Mouse (Mus musculus) ZHBTc4 (cell line): Measurements from ENCODE around the gene Cadm3.
"Not testable (repeated sequence)": the region's sequence is repeated elsewhere in the genome, so short reads cannot be mapped to it uniquely, and the experiment has no call there.

Experiments
- DNase-seq: peaks from one replicate; pipeline ENCODE4 v3.0.0-alpha.2; 2011; ENCODE audit warnings: low read depth, low spot score

The Cadm3 gene

DNA sequence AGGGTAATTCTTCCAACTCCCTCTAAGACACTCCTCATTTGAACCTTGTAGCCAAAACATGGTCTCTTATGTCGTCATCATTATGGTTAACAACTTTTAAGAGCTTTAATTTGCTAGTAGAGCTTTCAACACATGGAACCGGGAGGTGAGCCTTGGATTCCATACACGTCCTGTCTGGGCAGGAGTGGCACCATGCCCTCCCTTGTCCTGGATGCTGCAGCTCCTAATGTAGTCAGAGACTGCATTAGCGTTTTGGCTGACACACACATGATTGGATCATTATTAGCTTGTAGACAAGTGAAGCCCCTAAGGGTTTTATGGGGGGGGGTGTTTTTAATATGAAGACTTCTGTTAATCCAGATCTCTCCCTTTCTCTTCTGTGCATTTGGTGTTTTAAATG, 42.5 kb downstream of the Cadm3 start:
- no peak for DNase-seq

DNA sequence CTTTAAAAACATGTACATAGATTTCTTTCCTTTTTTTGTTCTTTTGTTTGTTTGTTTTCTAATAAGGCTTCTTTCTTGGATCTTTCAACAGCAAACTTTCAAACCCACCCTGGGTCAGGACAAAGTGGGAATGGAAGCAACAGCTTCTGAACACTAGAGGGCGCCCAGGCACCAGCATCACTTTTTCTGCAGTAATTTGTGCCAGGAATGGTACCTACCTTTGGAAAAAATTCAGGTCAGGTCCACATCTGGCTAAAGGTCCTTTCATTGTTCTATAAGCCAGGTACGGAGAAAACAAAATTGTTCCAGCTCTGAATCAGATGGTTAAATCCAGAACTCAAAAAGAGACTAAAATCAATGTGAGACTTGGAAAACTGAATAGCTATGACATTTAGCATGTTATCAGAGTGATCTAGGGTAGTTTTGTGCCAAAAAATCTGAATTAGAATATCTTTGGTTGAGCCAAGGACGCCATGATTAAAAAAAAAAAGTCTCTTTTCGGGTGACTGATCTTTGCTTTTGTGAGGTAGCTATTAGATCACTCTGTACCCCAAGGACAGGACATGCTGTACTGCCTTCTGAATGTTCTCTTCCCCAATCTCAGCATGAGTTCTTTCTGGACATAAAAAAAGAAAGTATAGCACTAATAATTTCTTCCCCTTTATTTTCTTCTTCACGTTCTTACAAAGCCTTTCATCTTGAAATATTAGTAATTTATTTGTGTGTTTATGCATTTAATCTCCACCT, 43.5 kb downstream of the Cadm3 start:
- DNase-seq = peak; percentile 50

- DNase-seq = no peak
These were observed 45.3 kb downstream of the Cadm3 start for GRCm38 (mm10) chr1:173322249-173322627.

DNA sequence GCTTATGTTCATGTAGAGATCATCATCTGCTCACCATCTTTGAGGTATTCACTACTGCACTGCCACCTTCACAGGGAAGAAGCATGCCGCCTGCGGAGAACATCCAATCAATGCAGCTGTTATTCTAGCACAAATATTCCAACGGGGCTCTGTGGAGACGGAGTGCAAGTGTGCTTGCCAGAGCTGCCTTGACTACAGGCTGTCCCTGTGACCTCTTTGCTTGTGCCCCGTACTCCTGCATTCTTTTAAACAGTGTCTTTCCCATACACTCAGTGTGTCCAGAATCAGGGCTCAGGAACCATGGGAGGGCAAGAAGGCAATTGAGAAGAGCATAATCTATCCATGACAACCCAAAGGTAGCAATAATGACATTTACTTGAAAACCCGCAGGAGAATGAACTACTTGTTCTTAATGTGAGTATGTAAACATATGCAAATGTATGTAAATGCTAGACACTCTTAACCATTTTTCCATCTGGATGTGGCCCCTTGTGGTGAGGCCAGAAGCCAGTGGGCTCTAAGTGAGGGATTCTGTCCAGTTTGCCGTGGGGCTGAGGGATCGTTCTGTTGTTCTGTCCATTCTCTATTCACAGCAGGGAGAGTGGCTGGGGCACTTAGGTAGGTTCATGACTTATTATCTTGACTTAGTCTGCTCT, 45.8 kb downstream of the Cadm3 start:
- DNase-seq = peak; percentile 84

DNA sequence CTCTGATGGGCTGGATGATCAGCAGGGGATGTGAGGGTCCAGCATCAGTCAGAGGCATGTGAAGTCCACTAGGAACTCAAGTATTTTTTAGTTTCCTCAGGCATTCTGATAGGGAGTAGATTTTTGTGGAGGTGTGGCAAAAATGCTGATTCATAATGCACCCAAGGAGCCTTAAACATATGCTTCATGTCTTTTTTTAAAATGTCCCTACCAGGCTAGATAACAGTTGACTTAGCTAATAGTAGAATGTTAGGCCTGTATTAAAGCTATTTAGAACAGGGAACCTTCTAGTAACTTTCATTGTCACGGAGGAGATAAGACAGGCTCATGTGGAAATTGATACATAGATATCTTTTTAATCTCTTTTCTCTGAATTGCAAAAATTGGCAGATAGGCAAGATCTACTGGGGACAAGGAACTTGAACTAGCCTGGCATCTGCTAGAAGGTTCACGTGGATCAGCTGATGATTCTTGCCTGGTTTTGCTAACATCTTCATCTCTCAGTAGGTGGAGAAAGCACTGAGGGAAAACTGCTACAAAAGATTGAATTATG, 49.5 kb downstream of the Cadm3 start:
- no peak for DNase-seq

GRCm38 (mm10) chr1:173315725-173316124, 51.8 kb downstream of the Cadm3 start:
- DNase-seq = no peak

DNA sequence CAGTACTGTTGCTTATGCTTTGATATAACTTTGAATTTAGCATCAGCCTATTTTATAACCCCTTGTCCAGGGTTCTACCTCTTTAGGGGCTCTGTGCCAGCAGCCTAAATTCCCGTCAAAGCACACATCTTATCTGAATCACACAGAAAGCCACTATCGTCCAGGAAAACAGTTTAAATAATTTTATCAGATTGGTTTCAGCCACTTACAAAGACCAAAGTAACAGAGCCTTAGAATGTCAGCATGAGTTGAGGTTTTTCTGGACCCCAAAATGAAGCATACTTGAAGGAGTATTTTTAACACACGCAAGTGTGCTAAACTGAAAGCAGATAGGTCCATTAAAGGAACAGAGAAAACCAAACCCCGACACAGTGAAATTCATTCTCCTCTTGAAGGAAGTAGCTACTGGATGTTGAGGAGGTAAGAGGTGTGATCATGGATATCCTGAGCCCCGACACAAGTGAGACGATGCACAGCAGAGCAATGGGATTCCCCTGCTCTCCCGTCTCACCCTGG, 53.9 kb downstream of the Cadm3 start:
- not testable (repeated sequence) for DNase-seq

GRCm38 (mm10) chr1:173302795-173303194, 64.7 kb downstream of the Cadm3 start:
- not testable (repeated sequence) for DNase-seq
